Mouse (Mus musculus): ENCODE data around the gene H2-DMa. TPM values are rescaled to one million over a fixed set of nuclear protein-coding genes. Genes with fewer than 3 reads are reported as not detected.

Gene H2-DMa
- polyA plus RNA-seq, 1 experiment, result 177 TPM

DNA sequence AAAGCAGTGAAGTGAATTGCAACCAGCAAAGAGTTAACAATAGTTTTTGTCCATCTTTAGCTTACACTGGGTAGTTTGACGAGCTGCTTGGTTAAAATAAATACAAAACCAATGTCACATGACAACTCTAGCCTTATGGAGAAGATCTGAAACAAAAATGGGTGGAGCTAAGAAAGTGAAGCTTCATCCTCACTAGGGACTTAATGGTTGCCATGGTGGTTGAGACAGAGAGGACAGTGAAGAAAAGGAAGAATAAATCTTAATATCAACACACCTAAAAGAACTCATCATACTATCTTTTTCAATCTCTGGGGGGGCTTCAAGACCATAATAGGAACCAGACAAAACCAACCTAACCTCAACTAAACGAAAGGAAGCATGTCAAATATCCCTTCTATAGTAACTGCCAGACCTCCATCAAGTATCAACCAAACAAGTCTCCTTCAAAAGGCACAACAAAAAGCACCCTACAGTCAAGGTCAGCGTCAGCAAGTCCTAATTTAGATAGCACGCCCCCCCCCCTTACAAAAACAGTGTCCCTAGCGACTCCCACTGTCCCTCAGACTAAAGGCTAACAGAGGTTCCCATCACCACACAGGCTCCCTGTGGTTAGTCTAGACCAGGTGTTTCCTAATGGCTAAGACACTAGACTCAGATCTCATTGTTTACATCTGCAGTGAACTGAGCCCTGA, 1.8 kb upstream of the H2-DMa start:
- no peak for DNase-seq
- Histone ChIP-seq H3K4me3 (ENCODE audit: control insufficient read depth, insufficient read depth, low read length) (peak overlapping the region; percentile 80), H3K4me1 (replicated peaks; ENCODE audit: control insufficient read depth, insufficient read depth, low read length) (peaks cover 12% of the 10 kb centered on the region), H3K36me3 (ENCODE audit: control insufficient read depth, insufficient read depth, low read length) (peaks cover 46% of the 10 kb centered on the region), H3K27ac (ENCODE audit: control insufficient read depth, insufficient read depth, low read length) (peak overlapping the region; percentile 24; the same call in 1 of the 2 replicates), H3K27me3 (ENCODE audit: control insufficient read depth, insufficient read depth, low read length) (no peaks in the 10 kb centered on the region)
- WGBS, result 1% methylated on average over 5 of the region's 5 CpGs
- no peak for TF ChIP-seq POLR2A (IDR thresholded peaks at IDR 0.05; ENCODE audit: control insufficient read depth, extremely low read depth, insufficient read depth, low read length, poor library complexity)
- no peak for TF ChIP-seq CTCF (IDR thresholded peaks at IDR 0.05; ENCODE audit: borderline replicate concordance, control insufficient read depth, extremely low read depth, insufficient read depth, low read length, poor library complexity)

DNA sequence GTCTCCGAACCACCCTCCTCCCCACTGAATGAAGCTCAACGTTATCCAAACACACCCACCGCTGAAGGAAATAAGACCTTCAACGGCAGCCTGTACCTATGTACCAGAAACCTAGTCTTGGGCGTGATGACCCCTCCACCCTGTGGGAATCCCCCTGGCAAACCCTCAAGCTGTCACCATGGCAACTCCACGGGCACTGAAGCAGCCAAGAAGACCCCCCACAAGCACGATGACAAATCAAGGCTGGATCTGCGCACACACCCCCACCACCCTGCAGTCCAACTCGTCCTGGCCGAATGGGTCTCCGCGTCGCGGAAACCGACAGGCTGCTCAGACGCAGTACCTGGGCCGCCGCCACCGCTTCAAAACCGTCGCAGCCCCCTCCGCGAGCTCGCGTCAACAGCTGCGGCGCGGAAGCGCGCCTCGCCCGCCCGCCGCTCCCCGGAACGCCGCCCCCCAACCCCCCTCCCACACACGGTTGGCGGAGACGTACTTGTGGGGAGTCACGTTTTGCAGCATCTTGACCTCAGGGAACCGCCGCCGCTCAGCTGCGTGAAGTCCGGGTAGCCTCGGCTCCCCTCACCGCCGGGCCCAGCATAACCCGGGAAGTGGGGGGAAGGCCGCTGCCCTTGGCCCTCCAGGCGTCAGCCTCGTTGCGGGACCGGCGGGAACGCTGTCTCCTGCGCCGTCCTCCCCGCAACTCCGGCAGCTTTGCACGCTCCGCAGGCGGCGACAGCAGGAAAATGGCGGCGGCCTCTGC, 1.0 kb upstream of the H2-DMa start:
- Histone ChIP-seq H3K27ac (ENCODE audit: control insufficient read depth, insufficient read depth, low read length) (peak overlapping the region; percentile 43), H3K36me3 (ENCODE audit: control insufficient read depth, insufficient read depth, low read length) (peaks cover 39% of the 10 kb centered on the region), H3K4me3 (ENCODE audit: control insufficient read depth, insufficient read depth, low read length) (peak overlapping the region; percentile 80), H3K4me1 (replicated peaks; ENCODE audit: control insufficient read depth, insufficient read depth, low read length) (peaks cover 12% of the 10 kb centered on the region), H3K27me3 (ENCODE audit: control insufficient read depth, insufficient read depth, low read length) (no peaks in the 10 kb centered on the region)
- TF ChIP-seq CTCF (IDR thresholded peaks at IDR 0.05; ENCODE audit: borderline replicate concordance, control insufficient read depth, extremely low read depth, insufficient read depth, low read length, poor library complexity) (0 out of 2 replicates have a peak, but pooled peaks have one; percentile 22), POLR2A (IDR thresholded peaks at IDR 0.05; ENCODE audit: control insufficient read depth, extremely low read depth, insufficient read depth, low read length, poor library complexity) (no peak)
- WGBS, result under 1% methylated on average over 67 of the region's 67 CpGs
- DNase-seq, result peak; percentile 66

DNA sequence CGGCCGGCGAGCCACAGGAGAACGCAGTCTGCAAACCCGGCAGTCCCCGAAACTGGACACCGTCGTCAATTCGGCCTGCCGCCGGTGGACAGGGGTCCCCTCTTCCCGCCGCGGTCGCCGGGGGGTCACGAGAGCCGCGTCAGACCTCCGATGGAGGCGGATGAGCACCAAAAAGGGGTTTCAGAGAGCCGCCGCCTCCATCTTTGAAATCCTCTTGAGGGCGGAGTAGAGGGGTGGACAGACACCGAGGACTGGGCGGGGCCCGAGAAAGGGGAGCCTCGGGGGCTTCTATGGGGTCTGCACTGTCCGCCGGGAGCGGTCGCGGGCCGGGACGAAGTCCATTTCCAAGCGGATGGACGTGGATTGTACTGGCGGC, 480 bp upstream of the H2-DMa start:
- DNase-seq, result no peak
- Histone ChIP-seq H3K36me3 (ENCODE audit: control insufficient read depth, insufficient read depth, low read length) (peaks cover 33% of the 10 kb centered on the region), H3K4me1 (replicated peaks; ENCODE audit: control insufficient read depth, insufficient read depth, low read length) (peaks cover 17% of the 10 kb centered on the region), H3K4me3 (ENCODE audit: control insufficient read depth, insufficient read depth, low read length) (peak overlapping the region; percentile 80), H3K27ac (ENCODE audit: control insufficient read depth, insufficient read depth, low read length) (peak overlapping the region; percentile 43), H3K27me3 (ENCODE audit: control insufficient read depth, insufficient read depth, low read length) (no peaks in the 10 kb centered on the region)
- WGBS, result under 1% methylated on average over 38 of the region's 38 CpGs
- no peak for TF ChIP-seq CTCF (IDR thresholded peaks at IDR 0.05; ENCODE audit: borderline replicate concordance, control insufficient read depth, extremely low read depth, insufficient read depth, low read length, poor library complexity)
- TF ChIP-seq POLR2A (IDR thresholded peaks at IDR 0.05; ENCODE audit: control insufficient read depth, extremely low read depth, insufficient read depth, low read length, poor library complexity), result no peak

DNA sequence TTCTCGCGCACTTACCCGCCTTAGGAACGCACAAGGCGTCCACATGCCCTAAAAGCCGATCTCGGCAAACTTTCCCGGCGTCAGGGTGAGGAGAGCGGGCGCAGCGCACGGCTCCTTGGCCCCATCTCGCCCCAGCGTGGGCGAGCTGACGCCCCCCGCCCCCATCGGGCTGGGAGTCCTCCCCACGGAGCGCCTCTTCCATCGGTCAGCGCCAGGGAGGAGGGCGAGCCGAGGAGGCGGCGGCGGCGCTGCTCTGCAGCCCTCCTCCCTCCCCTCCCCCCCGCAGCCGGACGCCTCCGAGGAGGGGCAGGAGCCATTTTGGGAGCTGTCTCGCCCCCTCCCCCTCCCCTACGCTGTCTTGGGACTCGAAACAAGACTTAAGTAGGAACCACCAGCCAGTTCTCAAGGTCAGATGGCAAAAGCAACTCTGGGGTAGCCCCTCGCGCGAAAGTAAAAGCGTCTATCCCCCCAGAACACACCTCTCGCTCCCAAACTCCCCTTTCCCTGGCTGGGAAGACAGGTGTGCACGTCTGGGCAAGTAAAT, 911 bp downstream of the H2-DMa start:
- H3K27ac ChIP-seq (ENCODE audit: control insufficient read depth, insufficient read depth, low read length), result peak overlapping the region; percentile 98
- peak overlapping the region; percentile 71 for H3K4me3 ChIP-seq (ENCODE audit: control insufficient read depth, insufficient read depth, low read length)
- peak; percentile 79 for DNase-seq
- H3K27me3 ChIP-seq (ENCODE audit: control insufficient read depth, insufficient read depth, low read length), result no peaks in the 10 kb centered on the region
- TF ChIP-seq POLR2A (IDR thresholded peaks at IDR 0.05; ENCODE audit: control insufficient read depth, extremely low read depth, insufficient read depth, low read length, poor library complexity) (0 out of 2 replicates have a peak, but pooled peaks have one; percentile 12), CTCF (IDR thresholded peaks at IDR 0.05; ENCODE audit: borderline replicate concordance, control insufficient read depth, extremely low read depth, insufficient read depth, low read length, poor library complexity) (no peak)
- H3K36me3 ChIP-seq (ENCODE audit: control insufficient read depth, insufficient read depth, low read length), result peaks cover 20% of the 10 kb centered on the region
- 1% methylated on average over 41 of the region's 42 CpGs for WGBS
- peaks cover 17% of the 10 kb centered on the region for H3K4me1 ChIP-seq (replicated peaks; ENCODE audit: control insufficient read depth, insufficient read depth, low read length)

DNA sequence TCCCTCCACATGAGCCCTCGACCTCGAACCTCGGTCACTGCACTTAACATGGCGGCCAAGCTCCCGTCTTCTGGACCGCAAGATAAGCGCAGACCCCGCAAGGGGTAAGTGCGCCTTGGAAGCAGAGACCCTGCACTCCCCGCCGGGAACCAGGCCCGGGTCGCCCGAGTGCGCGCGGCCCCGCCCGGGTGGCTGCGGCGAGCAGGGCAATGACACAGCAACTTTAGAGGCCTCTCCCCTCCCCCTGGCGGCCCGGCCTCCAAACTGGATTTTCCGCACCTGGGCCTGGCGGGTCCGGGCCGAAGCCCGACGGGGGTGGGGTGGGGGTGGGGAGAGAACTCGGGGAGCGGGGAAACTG, 1.5 kb downstream of the H2-DMa start:
- TF ChIP-seq CTCF (IDR thresholded peaks at IDR 0.05; ENCODE audit: borderline replicate concordance, control insufficient read depth, extremely low read depth, insufficient read depth, low read length, poor library complexity) (peak; percentile 29; the same call in 1 of the 2 replicates), POLR2A (IDR thresholded peaks at IDR 0.05; ENCODE audit: control insufficient read depth, extremely low read depth, insufficient read depth, low read length, poor library complexity) (peak; percentile 39)
- no peaks in the 10 kb centered on the region for H3K27me3 ChIP-seq (ENCODE audit: control insufficient read depth, insufficient read depth, low read length)
- H3K4me1 ChIP-seq (replicated peaks; ENCODE audit: control insufficient read depth, insufficient read depth, low read length), result peaks cover 17% of the 10 kb centered on the region
- H3K4me3 ChIP-seq (ENCODE audit: control insufficient read depth, insufficient read depth, low read length), result peak overlapping the region; percentile 71
- under 1% methylated on average over 31 of the region's 31 CpGs for WGBS
- peak; percentile 84 for DNase-seq
- peaks cover 14% of the 10 kb centered on the region for H3K36me3 ChIP-seq (ENCODE audit: control insufficient read depth, insufficient read depth, low read length)
- H3K27ac ChIP-seq (ENCODE audit: control insufficient read depth, insufficient read depth, low read length), result peak overlapping the region; percentile 98

DNA sequence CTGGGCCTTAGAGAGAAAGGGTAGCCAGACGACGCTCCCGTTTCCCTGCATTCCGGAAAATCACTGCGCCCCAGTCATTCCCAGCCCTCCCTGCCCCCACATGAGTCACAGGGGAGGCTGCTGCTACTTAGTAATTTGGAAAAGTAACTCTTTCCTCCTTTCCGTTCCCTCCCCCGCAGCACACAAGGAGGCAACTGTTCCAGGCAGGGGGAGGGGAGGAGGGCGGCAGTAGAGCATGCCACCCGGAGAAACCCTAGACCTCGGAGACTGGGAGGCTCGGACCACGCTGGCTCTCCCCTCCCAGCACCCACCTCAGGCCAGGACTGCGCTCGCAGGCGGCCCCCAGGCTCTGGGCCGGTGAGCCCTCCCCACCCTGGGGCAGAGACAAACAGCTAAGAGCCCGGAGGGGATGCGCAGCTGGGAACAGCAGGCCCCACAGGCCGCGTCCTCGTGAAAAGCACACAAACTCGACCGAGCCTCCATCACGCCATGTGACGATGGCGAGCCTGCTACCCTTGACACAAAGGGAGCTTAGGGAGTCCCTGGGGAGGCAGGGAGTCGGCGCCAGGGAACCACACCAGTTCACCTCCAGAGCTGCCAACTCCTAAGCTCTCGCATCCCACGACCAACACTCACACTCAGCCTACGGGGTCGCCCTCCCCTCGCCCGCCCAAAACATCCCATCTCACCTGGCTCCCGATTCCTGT, 2.0 kb downstream of the H2-DMa start:
- 0% methylated on average over 34 of the region's 35 CpGs for WGBS

More for the DNA sequence above, 2.0 kb downstream of the H2-DMa start:
- Histone ChIP-seq H3K36me3 (ENCODE audit: control insufficient read depth, insufficient read depth, low read length) (peaks cover 9% of the 10 kb centered on the region), H3K4me3 (ENCODE audit: control insufficient read depth, insufficient read depth, low read length) (peak overlapping the region; percentile 71), H3K27me3 (ENCODE audit: control insufficient read depth, insufficient read depth, low read length) (no peaks in the 10 kb centered on the region), H3K4me1 (replicated peaks; ENCODE audit: control insufficient read depth, insufficient read depth, low read length) (peaks cover 17% of the 10 kb centered on the region), H3K27ac (ENCODE audit: control insufficient read depth, insufficient read depth, low read length) (peak overlapping the region; percentile 98)
- no peak for TF ChIP-seq CTCF (IDR thresholded peaks at IDR 0.05; ENCODE audit: borderline replicate concordance, control insufficient read depth, extremely low read depth, insufficient read depth, low read length, poor library complexity)
- TF ChIP-seq POLR2A (IDR thresholded peaks at IDR 0.05; ENCODE audit: control insufficient read depth, extremely low read depth, insufficient read depth, low read length, poor library complexity), result no peak
- DNase-seq, result peak; percentile 66
